Mouse (Mus musculus) kidney, adult 2 months (tissue): ENCODE data around the gene AC109138.7.

ENCODE experiments used
- CTCF ChIP-seq: fragments of 200-500 bp; conservative IDR thresholded peaks from 2 replicates; pipeline ENCODE4 v1.5.1; 2011; ENCODE audit warnings: low read depth, mild to moderate bottlenecking, control low read depth, low read length, moderate library complexity, mixed read lengths; ENCODE audit not compliant: insufficient read depth, insufficient read length
- POLR2A ChIP-seq: fragments of 200-500 bp; IDR thresholded peaks from one replicate; pipeline ENCODE4 v1.6.1; 2011; ENCODE audit warnings: low read depth, low read length, control low read depth

DNA sequence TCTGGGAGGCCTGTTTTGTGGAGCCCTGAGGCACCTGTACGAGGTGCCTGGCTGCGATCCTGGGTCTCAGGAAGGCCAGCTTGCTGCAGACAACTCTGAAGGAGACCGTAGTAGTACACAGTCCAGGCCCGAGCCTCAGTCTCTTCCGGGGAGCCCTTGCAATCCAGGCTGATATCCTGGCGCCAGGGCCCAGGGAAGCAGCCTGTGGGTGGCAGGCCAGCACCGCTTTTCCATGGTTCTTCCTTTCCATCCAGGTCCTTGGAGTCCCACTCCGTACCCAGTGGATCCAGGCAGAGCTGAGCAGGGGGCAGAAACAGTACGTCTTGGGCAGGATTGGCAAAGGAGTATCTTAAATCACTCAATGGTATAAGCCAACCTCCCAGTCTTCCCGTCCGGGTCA is 41.2 kb upstream of the AC109138.7 start:
- 0 out of 2 replicates have a peak, but pooled peaks have one; percentile 10 for TF ChIP-seq CTCF
- TF ChIP-seq POLR2A = no peak
